Mouse (Mus musculus) hindbrain, embryonic 10.5 days (tissue): ENCODE results near the gene Dnah11. TPM values are rescaled to one million over a fixed set of nuclear protein-coding genes. Genes with fewer than 3 reads are reported as not detected.
A peak's percentile ranks its signal among the peaks of the same experiment; 100 is the strongest.
"Not testable (repeated sequence)": the region's sequence is repeated elsewhere in the genome, so short reads cannot be mapped to it uniquely, and the experiment has no call there.

ENCODE experiments used
- DNase-seq: peaks from one replicate; pipeline ENCODE4 v3.0.0-alpha.2; 2017; ENCODE audit warnings: low spot score
- H3K27ac ChIP-seq: fragments of 300-500 bp; sonication (generic); 2 replicates; pipeline ENCODE4 v1.5.1; 2016; ENCODE audit warnings: mild to moderate bottlenecking, moderate library complexity
- H3K27me3 ChIP-seq: fragments of 300-500 bp; sonication (generic); 2 replicates; pipeline ENCODE4 v1.6.1; 2016; ENCODE audit warnings: mild to moderate bottlenecking; ENCODE audit not compliant: poor library complexity, insufficient read depth, severe bottlenecking
- H3K36me3 ChIP-seq: fragments of 300-500 bp; sonication (generic); 2 replicates; pipeline ENCODE4 v1.6.1; 2016; ENCODE audit warnings: mild to moderate bottlenecking, moderate library complexity
- H3K4me1 ChIP-seq: fragments of 300-500 bp; sonication (generic); replicated peaks from 2 replicates; pipeline ENCODE4 v1.6.1; 2016; ENCODE audit warnings: mild to moderate bottlenecking
- H3K4me3 ChIP-seq: fragments of 300-500 bp; sonication (generic); 2 replicates; pipeline ENCODE4 v1.5.1; 2016; ENCODE audit warnings: mild to moderate bottlenecking, moderate library complexity
- H3K9me3 ChIP-seq: fragments of 300-500 bp; sonication (generic); 2 replicates; pipeline ENCODE4 v1.6.1; 2016; ENCODE audit warnings: mild to moderate bottlenecking, moderate library complexity
- WGBS: fragments of 180-500 bp; shearing (Covaris S2); methylation state at CpG from one replicate; pipeline ENCODE4 v1.1.7; 2016; 5-methylcytosine and 5-hydroxymethylcytosine counted together
- polyA plus RNA-seq: library from polyadenylated mRNA; unstranded; fragments of >200 nt; fragmentation: Nextera tagmentation; extraction: Ambion mirVana; gene quantifications from 2 replicates; pipeline ENCODE4 v1.2.1, GENCODE M21; 2016

Gene Dnah11
- polyA plus RNA-seq, 1 experiment from 2014 or later, result 0.29 TPM

- no peaks in the 10 kb centered on the region for H3K4me1 ChIP-seq
- no peak overlapping the region for H3K4me3 ChIP-seq
- WGBS, result 89% methylated on average over 1 of the region's 1 CpGs
- H3K36me3 ChIP-seq, result no peaks in the 10 kb centered on the region
- H3K27ac ChIP-seq, result no peak overlapping the region
- DNase-seq, result no peak
- no peaks in the 10 kb centered on the region for H3K9me3 ChIP-seq
- H3K27me3 ChIP-seq, result no peaks in the 10 kb centered on the region
Measured at GRCm38 (mm10) chr12:117932026-117932425, 266.8 kb downstream of the Dnah11 start.

DNA sequence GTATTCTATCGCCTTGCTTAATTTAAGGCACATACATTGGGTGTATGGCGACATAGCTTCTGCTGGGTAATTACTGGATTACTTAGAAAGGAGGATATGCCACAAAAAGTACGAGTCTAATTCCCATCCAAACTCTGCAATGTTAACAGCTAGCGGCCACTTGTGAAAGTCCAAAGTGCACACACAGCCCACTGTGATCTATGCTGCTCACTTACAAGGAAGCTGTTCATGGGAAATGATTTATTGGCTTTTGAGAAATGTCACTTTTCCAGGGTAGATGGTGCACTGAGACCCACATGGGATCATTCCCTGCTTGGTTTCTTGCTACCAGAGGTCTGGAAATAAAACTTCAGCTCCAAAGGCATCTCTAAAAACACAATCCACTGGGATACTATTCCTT is 269.1 kb downstream of the Dnah11 start:
- Histone ChIP-seq H3K4me1 (no peaks in the 10 kb centered on the region), H3K27me3 (no peaks in the 10 kb centered on the region), H3K36me3 (no peaks in the 10 kb centered on the region), H3K4me3 (no peak overlapping the region), H3K27ac (no peak overlapping the region), H3K9me3 (no peaks in the 10 kb centered on the region)
- DNase-seq, result no peak
- WGBS, result 90% methylated on average over 4 of the region's 4 CpGs

GRCm38 (mm10) chr12:117915826-117916588 is 282.8 kb downstream of the Dnah11 start:
- Histone ChIP-seq H3K4me3 (no peak overlapping the region), H3K27me3 (no peaks in the 10 kb centered on the region), H3K27ac (peak overlapping the region; percentile 74), H3K36me3 (no peaks in the 10 kb centered on the region), H3K4me1 (peaks cover 32% of the 10 kb centered on the region), H3K9me3 (no peaks in the 10 kb centered on the region)
- DNase-seq, result peak; percentile 16
- 55% methylated on average over 10 of the region's 10 CpGs for WGBS

- no peaks in the 10 kb centered on the region for H3K9me3 ChIP-seq
- peak; percentile 12 for DNase-seq
- WGBS, result 21% methylated on average over 10 of the region's 10 CpGs
- H3K36me3 ChIP-seq, result no peaks in the 10 kb centered on the region
- H3K4me1 ChIP-seq, result peaks cover 32% of the 10 kb centered on the region
- peak overlapping the region; percentile 74; the same call in 1 of the 2 replicates for H3K27ac ChIP-seq
- no peak overlapping the region for H3K4me3 ChIP-seq
- H3K27me3 ChIP-seq, result no peaks in the 10 kb centered on the region
Measured at GRCm38 (mm10) chr12:117914613-117915245, 284.1 kb downstream of the Dnah11 start.

- DNase-seq, result no peak
- no peaks in the 10 kb centered on the region for H3K36me3 ChIP-seq
- no peaks in the 10 kb centered on the region for H3K27me3 ChIP-seq
- WGBS, result 84% methylated on average over 1 of the region's 1 CpGs
- H3K4me3 ChIP-seq, result no peak overlapping the region
- no peak overlapping the region for H3K27ac ChIP-seq
- peaks cover 25% of the 10 kb centered on the region for H3K4me1 ChIP-seq
- H3K9me3 ChIP-seq, result no peaks in the 10 kb centered on the region
Measured at GRCm38 (mm10) chr12:117911396-117911795, 287.4 kb downstream of the Dnah11 start.

GRCm38 (mm10) chr12:117905232-117905840 is 293.5 kb downstream of the Dnah11 start:
- 85% methylated on average over 4 of the region's 4 CpGs for WGBS
- not testable (repeated sequence) for H3K27me3 ChIP-seq, H3K4me1 ChIP-seq, H3K4me3 ChIP-seq, DNase-seq, H3K27ac ChIP-seq, H3K9me3 ChIP-seq, H3K36me3 ChIP-seq

DNA sequence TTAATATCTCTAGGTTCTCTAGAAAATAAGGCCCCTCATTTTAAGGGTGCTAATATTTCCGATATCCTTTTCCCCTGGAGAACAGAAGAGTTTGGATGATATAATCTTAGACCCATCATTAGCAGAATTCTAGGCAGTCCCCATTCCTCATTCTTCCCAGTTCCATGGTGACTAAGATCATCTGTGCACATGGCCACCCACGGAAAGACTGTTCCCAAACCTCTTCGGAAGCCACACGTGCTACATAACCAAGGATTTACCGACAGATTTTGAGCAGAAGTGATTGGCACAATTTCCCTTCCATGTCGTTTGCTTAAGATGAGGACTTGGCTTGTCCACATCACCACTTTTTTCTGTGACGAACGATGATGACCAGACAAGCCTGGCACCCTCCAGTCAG is 295.2 kb downstream of the Dnah11 start:
- Histone ChIP-seq H3K36me3 (no peaks in the 10 kb centered on the region), H3K4me3 (no peak overlapping the region), H3K9me3 (no peaks in the 10 kb centered on the region), H3K27me3 (no peaks in the 10 kb centered on the region), H3K4me1 (no peaks in the 10 kb centered on the region), H3K27ac (no peak overlapping the region)
- WGBS, result 89% methylated on average over 8 of the region's 8 CpGs
- no peak for DNase-seq

DNA sequence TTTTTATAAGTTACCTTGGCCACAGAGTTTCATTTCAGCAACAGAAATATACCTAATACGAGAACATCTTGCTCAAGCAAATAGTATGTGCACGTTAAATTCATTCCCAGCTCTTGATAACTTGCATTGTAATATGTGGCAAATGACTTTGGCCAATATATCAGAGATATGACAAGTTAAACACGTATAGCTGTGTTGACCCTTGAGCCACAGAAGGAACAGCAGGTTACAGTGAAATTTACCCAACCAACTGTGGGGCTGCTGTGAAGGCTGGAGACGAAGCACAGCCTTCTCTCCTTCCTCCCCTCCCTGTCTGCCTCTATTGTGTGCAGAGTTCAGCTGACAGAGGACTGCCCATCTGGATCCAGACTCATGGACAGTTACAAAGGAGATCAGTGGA is 297.5 kb downstream of the Dnah11 start:
- 56% methylated on average over 2 of the region's 4 CpGs for WGBS
- H3K36me3 ChIP-seq, H3K9me3 ChIP-seq, H3K4me3 ChIP-seq, DNase-seq, H3K27me3 ChIP-seq, H3K4me1 ChIP-seq, H3K27ac ChIP-seq: not testable (repeated sequence)

DNA sequence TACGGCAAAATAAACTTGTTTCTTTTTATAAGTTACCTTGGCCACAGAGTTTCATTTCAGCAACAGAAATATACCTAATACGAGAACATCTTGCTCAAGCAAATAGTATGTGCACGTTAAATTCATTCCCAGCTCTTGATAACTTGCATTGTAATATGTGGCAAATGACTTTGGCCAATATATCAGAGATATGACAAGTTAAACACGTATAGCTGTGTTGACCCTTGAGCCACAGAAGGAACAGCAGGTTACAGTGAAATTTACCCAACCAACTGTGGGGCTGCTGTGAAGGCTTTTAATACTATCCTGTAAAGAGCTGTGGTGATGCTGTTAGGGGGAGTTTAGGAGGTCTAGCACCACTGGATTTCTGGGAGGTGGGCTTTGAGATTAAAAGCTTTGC is 298.0 kb downstream of the Dnah11 start:
- not testable (repeated sequence) for H3K9me3 ChIP-seq, H3K36me3 ChIP-seq, DNase-seq, H3K4me3 ChIP-seq, H3K27ac ChIP-seq, H3K4me1 ChIP-seq, H3K27me3 ChIP-seq
- WGBS, result 84% methylated on average over 1 of the region's 4 CpGs

DNA sequence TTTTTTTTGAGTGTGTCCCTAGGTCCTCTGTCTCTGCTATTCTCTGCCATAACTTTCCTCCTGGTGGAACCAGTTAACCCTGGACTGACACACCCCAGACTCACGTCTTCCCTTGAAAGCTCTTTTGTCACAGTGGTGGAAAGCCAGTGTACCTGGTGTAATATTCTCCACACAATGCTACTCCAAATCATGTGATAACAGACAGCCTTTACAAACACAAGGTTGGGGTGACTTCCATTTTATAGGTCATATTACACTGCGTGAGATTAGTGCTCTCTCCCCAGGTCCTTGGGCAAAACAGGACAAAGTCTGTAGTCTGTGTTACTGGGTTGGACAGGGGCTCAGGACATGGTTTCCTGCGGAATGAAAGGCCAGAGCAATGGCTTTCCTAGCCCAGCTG is 311.4 kb downstream of the Dnah11 start:
- Histone ChIP-seq H3K36me3 (peaks cover 8% of the 10 kb centered on the region; the same call in 1 of the 2 replicates), H3K27ac (no peak overlapping the region), H3K9me3 (no peaks in the 10 kb centered on the region), H3K4me3 (no peak overlapping the region), H3K27me3 (no peaks in the 10 kb centered on the region), H3K4me1 (no peaks in the 10 kb centered on the region)
- DNase-seq, result no peak
- 87% methylated on average over 3 of the region's 3 CpGs for WGBS

DNA sequence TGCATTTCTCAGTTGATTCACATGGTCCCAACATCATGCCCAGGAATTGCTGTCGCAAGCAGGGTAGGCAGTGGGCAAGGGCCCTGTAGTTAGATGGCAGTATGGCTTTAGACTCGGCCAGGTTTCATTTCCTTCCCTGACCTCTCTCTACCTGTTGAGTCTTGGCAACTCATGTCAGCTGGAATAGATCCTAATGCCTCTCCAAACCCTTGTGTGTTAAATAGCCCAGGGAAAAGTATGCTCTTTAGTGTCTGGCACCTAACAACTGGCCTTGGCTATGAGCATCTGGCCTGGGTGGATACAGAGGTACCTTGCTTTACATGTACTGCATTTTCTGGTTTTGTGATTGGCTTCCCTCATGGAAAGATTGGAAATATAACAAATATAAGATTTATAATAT is 314.2 kb downstream of the Dnah11 start:
- DNase-seq, result no peak
- 91% methylated on average over 2 of the region's 2 CpGs for WGBS
- Histone ChIP-seq H3K9me3 (no peaks in the 10 kb centered on the region), H3K36me3 (peaks cover 34% of the 10 kb centered on the region), H3K27me3 (no peaks in the 10 kb centered on the region), H3K4me3 (no peak overlapping the region), H3K27ac (no peak overlapping the region), H3K4me1 (no peaks in the 10 kb centered on the region)

DNA sequence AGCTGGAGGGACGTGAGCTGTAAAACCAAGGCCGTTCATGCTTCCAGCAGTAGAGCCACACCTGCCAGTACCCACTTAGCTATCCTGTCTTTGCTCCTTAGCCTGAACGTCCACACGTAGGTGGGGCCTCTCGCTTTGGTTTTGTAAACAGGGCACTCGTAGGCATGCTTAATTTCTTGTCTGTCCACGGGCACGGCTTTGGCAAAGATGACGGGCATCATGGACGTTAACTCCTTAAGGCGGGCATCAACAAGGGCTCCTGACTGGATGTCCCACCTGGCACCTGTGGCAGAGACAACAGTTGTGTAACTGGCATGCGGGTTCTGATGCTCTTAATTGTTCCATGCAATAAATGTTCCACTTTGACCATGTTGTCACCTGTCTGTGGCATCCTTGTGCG is 320.5 kb downstream of the Dnah11 start:
- Histone ChIP-seq H3K27ac (no peak overlapping the region), H3K36me3 (peaks cover 97% of the 10 kb centered on the region)
- 90% methylated on average over 13 of the region's 13 CpGs for WGBS

DNA sequence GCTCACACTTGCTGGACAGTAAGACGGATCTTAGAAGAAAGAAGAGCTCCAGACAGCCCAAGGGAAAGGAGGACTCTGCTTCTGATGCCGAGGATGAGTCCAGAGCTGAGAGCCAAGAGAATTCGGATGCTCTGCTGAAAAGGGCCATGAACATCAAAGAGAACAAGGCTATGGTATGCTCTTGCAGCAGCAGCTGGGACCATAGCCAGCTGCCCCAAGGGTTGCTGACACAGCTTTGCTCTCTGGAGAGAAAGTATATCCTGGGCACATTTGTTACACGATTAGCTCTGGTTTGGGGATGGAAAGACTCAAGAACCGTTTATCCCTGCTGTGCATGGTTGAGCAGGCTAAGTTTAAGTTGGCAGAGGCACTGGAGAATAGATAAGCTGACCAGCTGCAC is 326.6 kb downstream of the Dnah11 start:
- Histone ChIP-seq H3K4me3 (no peak overlapping the region), H3K4me1 (no peaks in the 10 kb centered on the region), H3K9me3 (peaks cover 13% of the 10 kb centered on the region; the same call in 1 of the 2 replicates), H3K27ac (no peak overlapping the region), H3K27me3 (no peaks in the 10 kb centered on the region), H3K36me3 (peaks cover 99% of the 10 kb centered on the region)
- no peak for DNase-seq
- WGBS, result 88% methylated on average over 5 of the region's 5 CpGs

More for the DNA sequence above, 320.5 kb downstream of the Dnah11 start:
- Histone ChIP-seq H3K9me3 (no peaks in the 10 kb centered on the region), H3K27me3 (no peaks in the 10 kb centered on the region), H3K4me1 (no peaks in the 10 kb centered on the region), H3K4me3 (no peak overlapping the region)
- DNase-seq, result no peak
